Mouse (Mus musculus): ENCODE measurements around the gene Mup6. TPM values are rescaled to one million over a fixed set of nuclear protein-coding genes. Genes with fewer than 3 reads are reported as not detected.

Mup6 gene
- polyA plus RNA-seq (2017; shearing (Covaris generic)) = not detected

GRCm38 (mm10) chr4:59963405-59964344 lies at the start of gene Mup6:
Gene Mup6, plus strand, starts transcription at chr4:59964294.

GRCm38 (mm10) chr4:59914608-59915403 lies 49.3 kb upstream of the Mup6 start, which contains the start of gene Slc46a2:
Gene Slc46a2, minus strand, starts transcription at chr4:59915056.

GRCm38 (mm10) chr4:59960610-59961009 lies 3.5 kb upstream of the Mup6 start, which contains the start of gene Mup4:
Gene Mup4, minus strand, starts transcription at chr4:59960710.

Other genes starting within 250 kb of the Mup6 start
- gene Inip, start 162.7 kb upstream of the Mup6 start, polyA plus RNA-seq (2017; shearing (Covaris generic)) = 10 to 100 TPM; 55.6 to 83.6 TPM
- gene Snx30, start 158.5 kb upstream of the Mup6 start, polyA plus RNA-seq (2017; shearing (Covaris generic)) = 10 to 100 TPM; 10.1 to 12.9 TPM
- gene Slc46a2, start 49.2 kb upstream of the Mup6 start, polyA plus RNA-seq (2017; shearing (Covaris generic)) = under 1 TPM; 0.18 to 0.51 TPM
- not detected for gene Mup4, start 3.6 kb upstream of the Mup6 start, polyA plus RNA-seq (2017; shearing (Covaris generic))
- gene Mup7, start 106.2 kb downstream of the Mup6 start, polyA plus RNA-seq (2017; shearing (Covaris generic)) = under 1 TPM in 1 of 2 experiments, not detected in 1; 0.82 TPM
- gene Mup2, start 190.0 kb downstream of the Mup6 start, polyA plus RNA-seq (2017; shearing (Covaris generic)) = 1 to 10 TPM in 1 of 2 experiments, under 1 TPM in 1; 0.27 to 1.2 TPM

Measured in inflammation-experienced regulatory T-cells (primary cell).